Mouse (Mus musculus) cerebellum, adult (tissue): ENCODE measurements around the gene Tm4sf20.
A peak's percentile ranks its signal among the peaks of the same experiment; 100 is the strongest.

ENCODE experiments used
- ATAC-seq: cut with Nextera tagmentation; 2 replicates; pipeline ENCODE4 v1.9.2; 2017; ENCODE audit warnings: mild to moderate bottlenecking, moderate library complexity, mixed read lengths; ENCODE audit not compliant: insufficient number of reproducible peaks, low FRiP score, low TSS enrichment

Gene Tm4sf20

GRCm38 (mm10) chr1:82783559-82783958, 15.3 kb upstream of the Tm4sf20 start:
- ATAC-seq, result no peak

GRCm38 (mm10) chr1:82779388-82779966, 11.2 kb upstream of the Tm4sf20 start:
- ATAC-seq, result no peak

DNA sequence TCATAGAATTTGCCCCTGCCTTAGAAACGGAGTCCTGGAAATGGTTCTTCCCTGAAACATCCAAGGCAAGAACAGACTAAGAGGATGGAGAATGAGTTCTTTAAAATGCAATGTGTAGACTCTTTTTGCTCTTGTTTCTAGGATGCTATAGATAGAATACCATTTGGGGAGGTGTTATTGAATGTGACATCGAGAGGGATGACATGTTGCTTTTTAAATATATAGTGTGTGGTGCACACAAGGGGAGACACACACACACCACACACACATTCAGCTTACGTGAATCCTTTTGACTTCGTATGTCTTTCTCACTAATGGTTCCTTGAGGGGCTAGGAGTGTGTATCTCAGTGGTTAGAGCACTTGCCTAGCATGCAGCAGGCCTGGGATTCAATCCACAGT, 7.0 kb upstream of the Tm4sf20 start:
- no peak for ATAC-seq

DNA sequence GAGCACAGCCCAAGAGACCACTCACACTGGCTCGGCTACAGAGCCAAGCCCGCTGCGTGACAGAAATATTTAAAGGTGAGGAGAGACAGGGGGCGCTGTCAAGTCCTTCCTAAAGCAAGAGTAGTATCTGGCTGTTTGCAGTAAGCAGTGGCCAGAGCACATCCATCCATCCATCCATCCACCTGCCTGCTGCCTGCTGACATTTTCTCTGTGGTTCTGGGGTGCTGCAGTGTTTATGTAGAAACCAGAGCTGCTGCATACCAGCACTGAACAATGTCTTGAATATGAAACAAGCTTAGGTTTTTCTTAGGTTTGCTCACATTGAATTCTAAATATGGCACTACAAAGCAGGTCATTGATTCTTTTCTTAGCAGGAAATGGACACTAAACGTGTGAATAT, 4.9 kb upstream of the Tm4sf20 start:
- no peak for ATAC-seq

- ATAC-seq, result no peak
Measured at GRCm38 (mm10) chr1:82772428-82772827, 4.2 kb upstream of the Tm4sf20 start.

- no peak for ATAC-seq
Measured at GRCm38 (mm10) chr1:82771022-82771586, 2.8 kb upstream of the Tm4sf20 start, which contains the start of gene Gm47791. Gm47791 (minus strand) TSS chr1:82771243.

- no peak for ATAC-seq
Measured at GRCm38 (mm10) chr1:82766641-82767040, 1.6 kb downstream of the Tm4sf20 start.

GRCm38 (mm10) chr1:82766227-82766626, 2.0 kb downstream of the Tm4sf20 start:
- ATAC-seq, result no peak

DNA sequence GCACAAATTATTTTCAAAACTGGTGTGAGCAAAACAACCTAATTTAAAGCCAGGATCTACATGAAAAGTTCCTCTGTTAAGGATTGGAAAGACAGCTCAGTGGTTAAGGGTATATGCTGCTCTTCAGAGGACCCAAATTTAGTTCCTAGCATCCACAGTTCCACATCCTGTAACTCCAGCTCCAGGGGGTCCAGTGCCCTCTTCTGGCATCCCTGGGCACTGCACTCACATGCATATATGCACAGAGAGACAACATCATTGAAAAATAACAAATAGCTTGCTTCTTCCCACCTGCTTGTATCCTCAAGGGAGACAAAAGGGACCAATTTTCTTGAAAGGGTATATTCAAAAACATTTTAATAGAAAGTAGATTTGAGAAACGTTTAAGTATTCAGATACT, 6.0 kb downstream of the Tm4sf20 start:
- no peak for ATAC-seq

- ATAC-seq, result no peak
Measured at GRCm38 (mm10) chr1:82761454-82762169, 6.6 kb downstream of the Tm4sf20 start.

DNA sequence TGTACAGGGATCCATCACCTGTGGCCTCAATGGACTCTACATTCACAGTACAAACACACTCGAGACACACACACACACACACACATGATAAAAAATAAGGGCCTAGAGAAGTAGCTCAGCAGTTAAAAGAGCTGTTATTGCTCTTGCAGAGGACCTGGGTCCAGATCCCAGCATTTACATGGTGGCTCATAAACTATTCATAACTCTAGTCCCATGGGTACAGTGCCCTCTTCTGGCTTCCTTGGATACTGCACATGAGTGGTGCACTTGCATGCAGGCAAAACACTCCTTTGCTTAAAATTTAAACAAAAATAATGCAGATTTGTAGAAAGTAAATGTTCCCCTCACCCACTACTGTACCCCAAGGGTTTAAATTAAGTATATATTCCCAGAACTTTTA, 8.7 kb downstream of the Tm4sf20 start:
- ATAC-seq, result no peak

GRCm38 (mm10) chr1:82747714-82748452, 20.4 kb downstream of the Tm4sf20 start:
- no peak for ATAC-seq

- no peak for ATAC-seq
Measured at GRCm38 (mm10) chr1:82746408-82746807, 21.9 kb downstream of the Tm4sf20 start.

DNA sequence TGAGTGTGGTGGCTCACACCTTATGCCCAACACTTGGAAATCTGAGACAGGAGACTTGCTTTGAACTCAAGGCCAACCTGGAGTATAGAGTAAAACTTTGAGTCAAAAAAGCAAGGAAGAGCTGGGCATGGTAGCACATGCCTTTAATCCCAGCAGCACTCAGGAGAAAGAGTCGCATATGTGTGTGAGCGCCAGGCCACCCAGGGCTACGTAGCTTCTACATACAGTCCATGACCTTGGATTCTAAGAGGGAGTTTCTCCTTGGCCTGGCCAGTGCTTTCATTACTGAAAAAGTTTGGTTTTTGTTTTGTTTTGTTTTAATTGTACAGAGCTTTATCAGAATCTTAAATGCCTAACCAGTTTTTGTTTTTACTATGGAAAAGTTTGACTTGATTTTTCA, 24.3 kb downstream of the Tm4sf20 start:
- no peak for ATAC-seq

GRCm38 (mm10) chr1:82741539-82741938, 26.7 kb downstream of the Tm4sf20 start:
- ATAC-seq, result no peak

DNA sequence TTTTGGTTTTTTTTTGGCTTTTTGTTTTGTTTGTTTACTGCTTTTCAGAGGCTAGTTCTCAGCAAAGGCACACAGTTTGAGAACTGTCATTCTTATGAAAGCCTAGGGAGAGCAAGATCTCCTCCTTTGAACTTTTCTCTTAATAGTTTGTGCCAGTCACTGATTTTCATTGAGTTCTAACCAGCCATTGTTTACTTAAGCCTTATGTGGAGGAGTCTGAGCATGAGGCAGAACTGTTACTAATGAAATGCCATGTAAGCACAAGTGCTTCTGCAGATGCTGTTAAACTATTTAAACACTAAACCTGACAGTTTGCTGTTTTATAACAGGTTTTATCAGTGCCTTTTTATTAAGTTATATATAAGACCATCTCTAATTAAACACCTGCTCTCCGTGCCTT, 30.2 kb downstream of the Tm4sf20 start:
- no peak for ATAC-seq

DNA sequence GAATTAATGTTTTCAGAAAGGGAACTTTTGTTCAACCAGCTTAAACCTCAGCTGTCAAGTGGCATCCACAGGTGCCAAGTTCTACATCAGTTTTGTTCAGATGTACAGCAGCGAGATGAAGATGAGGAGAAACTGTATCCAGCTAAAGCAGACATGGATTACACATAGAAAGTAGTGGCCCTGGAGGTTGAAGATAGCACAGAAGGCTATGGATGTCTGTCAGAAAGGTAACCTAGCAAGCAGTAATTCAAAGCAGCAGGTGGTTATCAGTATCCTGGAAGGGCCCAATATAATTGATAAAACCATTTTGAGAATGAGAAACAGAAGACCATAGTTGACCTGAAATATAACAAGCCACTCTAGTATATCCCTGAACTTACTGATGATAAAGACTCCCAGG, 34.9 kb downstream of the Tm4sf20 start:
- no peak for ATAC-seq

GRCm38 (mm10) chr1:82726482-82726881, 41.8 kb downstream of the Tm4sf20 start:
- no peak for ATAC-seq

DNA sequence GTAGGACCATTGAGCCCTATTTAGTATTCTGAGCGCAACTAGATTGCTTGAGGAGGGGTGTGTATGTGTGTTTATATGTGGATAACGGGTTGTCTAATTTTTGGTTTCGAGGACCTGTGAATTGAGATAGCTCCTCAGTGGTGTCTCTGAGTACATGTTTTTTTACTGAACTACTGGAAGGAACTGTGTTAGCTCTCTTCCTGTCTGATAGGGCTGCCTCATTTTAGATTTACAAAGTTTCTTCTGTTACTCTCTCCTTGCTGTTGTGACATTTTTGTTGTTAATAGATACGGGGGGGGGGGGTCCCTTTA, 42.4 kb downstream of the Tm4sf20 start:
- ATAC-seq, result no peak

- peak; percentile 95 for ATAC-seq
Measured at GRCm38 (mm10) chr1:82725026-82725874, 43.0 kb downstream of the Tm4sf20 start.
